Mouse (Mus musculus): ENCODE results near the gene Gab2. TPM values are rescaled to one million over a fixed set of nuclear protein-coding genes. Genes with fewer than 3 reads are reported as not detected.

The Gab2 gene
- total RNA-seq, 2 experiments from 2014 or later, result 17.3 to 19.1 TPM

DNA sequence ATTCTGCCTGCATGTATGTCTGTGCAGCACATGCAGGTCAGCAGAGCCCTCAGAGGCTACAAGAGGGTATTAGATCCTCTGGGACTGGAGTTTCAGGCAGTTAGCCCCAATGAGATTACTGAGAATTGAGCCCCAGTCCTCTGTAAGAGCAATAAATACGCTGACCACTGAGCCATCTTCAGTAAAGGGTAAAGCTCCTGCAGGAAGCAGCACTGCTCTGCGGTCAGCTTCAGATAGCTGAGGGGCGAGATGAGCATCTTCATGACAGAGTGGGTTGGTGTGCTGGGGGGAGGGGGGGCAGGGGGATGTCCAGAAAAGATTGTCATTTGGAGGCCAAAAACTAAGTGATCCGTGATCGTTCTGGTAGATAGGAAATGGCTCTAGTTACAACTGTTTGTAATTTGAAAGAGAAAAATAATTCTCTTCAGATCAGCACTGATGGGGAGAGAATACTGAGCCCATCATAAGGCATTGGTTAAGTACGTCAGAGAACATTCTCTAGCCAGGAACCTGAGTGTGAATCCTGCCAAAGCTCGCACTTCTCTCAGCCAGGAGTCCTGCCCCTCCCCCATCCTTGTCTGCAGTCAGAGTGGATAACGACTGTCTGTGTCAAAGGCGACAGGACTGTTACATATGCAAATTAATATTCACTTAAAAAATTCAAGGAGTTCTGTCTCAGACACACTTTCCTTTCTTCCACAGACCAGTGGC is 264.9 kb downstream of the Gab2 start:
- no peak for DNase-seq

DNA sequence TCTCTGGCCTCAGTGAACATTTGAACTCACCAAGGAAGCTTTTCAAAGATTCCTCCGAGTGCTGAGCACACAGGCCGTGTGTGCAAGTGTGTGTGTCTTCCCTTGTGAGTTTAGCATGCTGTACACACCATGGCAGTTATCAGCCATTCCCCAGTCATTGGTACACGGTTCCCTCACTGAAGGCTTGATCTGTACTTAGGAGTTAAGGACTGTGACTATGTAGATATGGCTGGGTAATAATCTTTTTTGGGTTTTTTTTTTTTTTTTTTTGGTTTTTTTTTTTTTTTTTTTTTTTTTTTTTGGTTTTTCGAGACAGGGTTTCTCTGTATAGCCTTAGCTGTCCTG is 265.4 kb downstream of the Gab2 start:
- DNase-seq, result no peak

DNA sequence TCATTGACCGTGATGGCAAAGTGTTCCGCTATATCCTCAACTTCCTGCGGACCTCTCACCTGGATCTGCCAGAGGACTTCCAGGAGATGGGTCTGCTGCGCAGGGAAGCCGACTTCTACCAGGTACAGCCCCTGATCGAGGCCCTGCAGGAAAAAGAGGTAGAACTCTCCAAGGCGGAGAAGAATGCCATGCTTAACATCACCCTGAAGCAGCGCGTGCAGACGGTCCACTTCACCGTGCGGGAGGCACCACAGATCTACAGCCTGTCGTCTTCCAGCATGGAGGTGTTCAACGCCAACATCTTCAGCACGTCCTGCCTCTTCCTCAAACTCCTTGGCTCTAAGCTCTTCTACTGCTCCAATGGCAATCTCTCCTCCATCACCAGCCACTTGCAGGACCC is 266.1 kb downstream of the Gab2 start:
- DNase-seq, result no peak

DNA sequence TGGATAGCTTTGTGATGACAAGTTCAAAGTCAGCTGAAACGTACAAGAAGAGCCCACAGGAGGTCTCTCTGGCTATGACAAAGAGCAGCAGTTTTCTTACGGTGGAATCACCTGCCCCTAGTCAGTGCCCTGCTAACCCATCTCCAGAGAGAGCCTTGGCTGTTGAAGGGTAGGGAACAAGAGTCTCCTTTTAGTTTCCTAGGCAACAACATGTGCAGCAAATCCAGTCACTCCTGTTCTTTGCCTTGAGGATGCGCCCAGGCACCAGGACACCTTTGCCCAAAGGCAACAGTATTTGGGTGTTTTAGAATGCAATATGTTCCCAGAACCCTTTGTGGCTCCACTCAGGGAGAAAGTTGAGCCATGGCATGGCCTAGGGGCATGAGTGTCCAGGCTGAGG is 266.9 kb downstream of the Gab2 start:
- DNase-seq, result no peak

DNA sequence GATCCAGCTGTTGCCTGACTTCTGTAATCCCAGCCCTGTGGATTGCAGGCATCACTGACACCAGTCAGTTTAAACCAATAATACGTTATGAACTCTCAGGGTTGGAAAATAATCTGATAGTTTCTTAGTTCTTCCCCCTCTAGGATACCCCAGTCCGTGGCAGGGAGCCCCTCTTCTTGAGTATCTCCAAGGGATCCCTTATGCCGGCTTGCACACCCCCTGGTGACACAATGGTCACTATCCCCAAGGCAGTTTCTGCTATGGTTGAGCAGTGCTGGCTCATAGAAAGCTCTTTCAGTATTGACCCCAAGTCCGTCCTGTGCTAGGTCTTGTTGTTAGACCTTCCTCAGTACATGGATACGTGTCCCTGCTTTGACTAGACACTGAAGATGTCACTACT is 267.4 kb downstream of the Gab2 start:
- DNase-seq, result no peak

DNA sequence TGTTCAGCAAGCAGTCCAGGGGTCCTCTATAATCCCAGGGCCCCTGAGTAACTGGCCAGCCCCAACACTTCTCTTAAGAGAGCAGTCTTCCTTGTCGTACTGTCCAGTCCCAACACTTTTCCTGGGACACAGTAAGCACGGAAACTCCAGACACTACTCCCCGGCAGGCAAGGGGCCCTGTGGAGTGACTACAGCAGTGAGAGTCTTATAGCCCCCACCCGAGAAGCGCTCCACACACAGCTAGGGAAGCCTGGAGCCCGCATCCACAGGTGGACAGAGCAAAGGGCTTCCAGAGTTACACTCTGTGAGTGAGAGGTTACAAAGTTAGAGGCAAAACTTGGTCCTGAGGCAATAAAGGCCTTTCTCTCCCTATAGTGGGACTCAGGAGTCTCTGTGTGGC is 268.1 kb downstream of the Gab2 start:
- DNase-seq, result no peak

DNA sequence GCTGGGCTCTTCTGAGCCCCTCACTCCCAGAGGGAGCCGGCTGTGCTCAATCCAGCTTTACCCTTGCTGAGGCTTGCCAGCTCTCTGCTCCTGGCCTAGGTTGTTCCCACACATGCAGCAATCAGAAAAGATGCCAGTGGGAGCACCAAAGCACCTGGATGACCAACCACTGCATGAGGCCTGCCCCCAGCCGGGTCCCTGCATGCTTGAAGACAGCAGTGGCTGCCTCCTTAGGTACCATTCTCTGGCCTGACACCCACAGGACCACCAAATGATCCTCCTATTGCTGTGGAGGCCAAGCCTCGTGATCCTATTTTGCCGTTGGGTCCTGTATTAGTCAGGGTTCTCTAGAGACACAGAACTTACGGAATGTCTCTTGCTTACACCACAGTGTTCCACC is 269.5 kb downstream of the Gab2 start:
- DNase-seq, result no peak

DNA sequence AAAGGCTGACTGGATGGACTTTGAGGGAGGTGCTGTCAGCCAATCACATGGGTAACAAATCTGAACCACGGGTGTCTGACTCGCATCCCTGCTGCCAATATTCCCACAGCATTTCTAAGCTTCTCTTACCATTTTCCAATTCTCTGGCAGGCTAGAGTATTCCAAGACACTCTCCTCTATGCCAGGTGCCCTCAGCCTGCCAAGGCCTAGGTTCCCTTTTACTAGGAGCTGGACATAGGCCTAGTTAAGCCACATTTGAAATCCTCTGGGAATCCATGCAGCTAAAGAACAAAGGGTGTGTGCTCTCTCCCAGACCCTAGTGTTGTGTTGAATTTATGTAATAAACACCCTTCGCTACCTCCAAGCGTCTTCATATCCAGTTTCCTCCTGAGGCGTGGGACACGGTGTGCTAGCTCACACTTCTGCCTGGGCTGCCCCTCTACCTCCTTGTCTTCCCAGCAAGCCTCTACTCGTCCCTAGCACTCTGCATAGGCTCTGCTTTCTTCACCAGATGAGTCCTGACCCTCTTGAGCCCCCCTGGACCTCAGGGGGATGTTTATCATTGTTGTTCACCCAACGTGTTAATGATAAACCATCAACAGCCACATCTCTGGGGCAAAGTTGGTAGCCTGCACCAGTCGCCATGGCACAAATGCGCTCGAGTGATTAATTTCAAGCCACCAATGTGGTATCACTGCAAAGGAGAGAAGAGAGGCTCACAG is 270.6 kb downstream of the Gab2 start:
- DNase-seq, result no peak

DNA sequence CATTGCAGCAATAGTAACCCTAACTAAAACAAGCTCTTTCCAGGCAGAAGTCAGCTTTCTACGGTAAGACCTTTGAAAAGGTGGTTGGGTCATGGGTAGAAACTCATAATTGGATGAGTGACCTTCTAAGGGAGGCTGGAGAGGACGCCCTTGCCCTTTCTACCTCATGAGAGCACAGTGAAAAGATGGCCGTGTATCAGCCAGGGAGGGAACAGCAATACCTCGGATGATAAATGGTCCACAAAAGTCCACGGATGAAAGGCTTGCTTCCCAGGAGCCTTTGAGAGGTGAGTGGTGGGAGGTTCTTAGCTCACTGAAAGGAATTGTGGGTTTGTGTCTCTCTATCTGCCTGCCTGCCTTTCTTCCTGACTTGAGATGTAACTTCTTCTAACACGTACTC is 272.0 kb downstream of the Gab2 start:
- no peak for DNase-seq

DNA sequence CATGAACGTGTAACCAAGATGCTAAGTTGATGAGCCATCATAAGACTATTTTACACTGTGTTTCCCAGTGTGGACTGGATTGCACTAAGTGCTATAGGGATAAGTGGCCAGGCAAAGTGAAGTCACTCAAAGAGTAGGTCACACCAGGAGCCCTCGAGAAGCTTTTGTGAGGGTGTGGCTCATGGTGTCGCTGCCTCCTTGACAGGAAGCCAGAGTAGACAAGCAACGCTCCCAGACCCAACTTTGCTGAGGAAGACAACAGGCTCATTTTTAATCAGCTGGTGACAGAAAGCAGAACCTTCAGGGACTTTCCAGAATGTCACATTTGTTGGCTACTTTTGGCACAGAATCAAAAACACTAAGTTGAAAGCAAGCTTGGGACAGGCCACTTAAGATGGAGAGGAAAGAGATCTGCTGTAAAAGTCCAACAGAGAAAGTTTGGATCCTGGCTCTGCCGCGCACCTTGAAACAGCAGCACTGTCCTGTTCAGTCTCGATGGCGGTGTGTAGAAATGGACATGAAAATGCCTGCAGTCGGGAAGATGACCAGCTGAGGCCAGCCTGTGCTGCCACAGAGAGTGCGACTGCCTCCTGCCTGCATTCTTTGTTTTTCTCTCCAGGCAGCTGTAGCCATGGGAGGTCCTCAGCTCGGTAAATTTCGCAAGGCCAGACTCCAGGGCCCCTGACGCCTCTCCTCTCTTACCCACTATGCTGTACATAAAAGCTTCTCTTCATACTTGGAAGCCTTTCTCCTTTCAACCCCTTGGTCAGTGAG is 273.9 kb downstream of the Gab2 start:
- no peak for DNase-seq

DNA sequence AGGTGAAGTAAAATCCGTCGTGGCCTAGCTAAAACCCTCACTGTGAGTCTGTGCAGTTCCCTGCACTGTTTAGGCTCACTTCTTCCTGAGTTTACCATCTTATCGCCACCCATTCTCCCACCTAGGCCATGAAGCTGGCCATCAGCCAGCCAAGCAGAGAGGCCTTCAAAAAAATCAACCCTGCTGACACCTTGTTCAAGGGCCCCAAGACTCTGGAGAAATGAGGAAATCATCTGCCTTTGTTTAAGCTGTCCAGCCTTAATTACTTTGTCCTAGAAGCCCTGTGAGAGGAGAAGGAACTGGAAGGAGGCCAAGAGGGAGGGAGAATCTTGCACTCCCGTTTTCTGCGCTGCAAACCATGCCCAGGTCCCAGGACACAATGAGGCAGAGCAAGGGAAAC is 274.9 kb downstream of the Gab2 start:
- no peak for DNase-seq

DNA sequence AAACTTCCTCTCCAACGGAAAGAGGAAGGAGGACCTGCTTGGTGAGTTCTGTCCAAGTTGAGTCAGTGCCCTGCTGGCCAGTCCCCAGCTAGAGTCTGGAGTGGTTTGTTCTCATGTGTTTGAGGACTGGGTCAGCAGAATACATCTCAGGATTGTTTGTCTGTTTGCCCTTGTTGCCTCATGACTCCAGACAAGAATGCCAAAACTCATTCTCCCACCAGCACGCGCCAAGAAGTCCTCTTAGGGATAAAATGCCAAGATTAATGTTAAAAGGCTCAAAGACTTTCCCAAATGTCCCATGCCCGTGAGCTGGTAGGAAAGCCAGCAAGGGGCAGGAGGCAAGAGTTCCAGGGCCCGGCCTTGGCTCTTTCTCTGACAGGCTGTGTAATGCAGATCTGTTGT is 275.5 kb downstream of the Gab2 start:
- peak in 1 of 2 experiments; percentile 36 for DNase-seq

DNA sequence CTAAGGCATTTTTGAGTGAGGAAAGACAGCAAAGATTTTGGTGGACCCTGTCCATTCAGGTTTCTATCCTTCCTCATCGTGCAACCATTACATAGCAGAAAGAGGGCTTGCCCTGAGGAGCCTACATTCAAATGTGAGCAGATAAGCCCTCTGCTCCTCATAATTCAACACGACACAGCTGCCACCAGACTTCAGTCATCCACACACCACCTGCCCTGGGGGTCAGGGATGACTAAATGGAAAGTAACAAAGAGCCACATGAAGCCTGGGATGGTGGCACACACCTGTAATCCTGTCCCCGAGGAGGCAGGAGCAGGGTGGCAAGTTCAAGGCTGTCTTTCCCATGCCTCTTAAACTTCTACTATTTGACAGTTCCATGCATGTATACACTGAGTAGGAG is 276.5 kb downstream of the Gab2 start:
- no peak for DNase-seq

DNA sequence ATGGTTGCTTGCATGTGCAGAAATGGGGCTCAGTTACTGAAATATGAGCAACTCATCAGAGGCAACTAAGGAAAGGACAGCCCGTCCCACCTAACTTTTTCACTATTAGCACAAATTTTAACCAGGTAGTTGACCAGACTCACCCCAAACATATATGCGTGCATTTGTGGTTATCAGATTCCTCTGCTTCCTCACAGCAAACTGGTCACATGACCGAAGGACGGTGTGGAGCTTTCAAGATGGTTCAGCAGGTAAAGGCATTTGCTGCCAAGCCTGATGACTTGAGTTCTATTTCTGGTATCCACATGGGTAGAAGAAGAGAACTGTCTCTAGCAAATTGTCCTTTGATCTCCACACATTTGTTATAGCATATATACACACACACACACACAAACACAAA is 277.0 kb downstream of the Gab2 start:
- no peak for DNase-seq

Other genes starting within 250 kb of the Gab2 start
- 10 to 100 TPM; 16.6 to 28.0 TPM for gene Nars2, start 130.1 kb upstream of the Gab2 start, total RNA-seq (2021)

Data from adrenal gland, postnatal 36 days (tissue).